Mouse (Mus musculus): Measurements from ENCODE around the gene Rbpms2. TPM values are rescaled to one million over a fixed set of nuclear protein-coding genes. Genes with fewer than 3 reads are reported as not detected.

Rbpms2 gene
- polyA plus RNA-seq, 1 experiment from 2014 or later: 7.9 TPM

DNA sequence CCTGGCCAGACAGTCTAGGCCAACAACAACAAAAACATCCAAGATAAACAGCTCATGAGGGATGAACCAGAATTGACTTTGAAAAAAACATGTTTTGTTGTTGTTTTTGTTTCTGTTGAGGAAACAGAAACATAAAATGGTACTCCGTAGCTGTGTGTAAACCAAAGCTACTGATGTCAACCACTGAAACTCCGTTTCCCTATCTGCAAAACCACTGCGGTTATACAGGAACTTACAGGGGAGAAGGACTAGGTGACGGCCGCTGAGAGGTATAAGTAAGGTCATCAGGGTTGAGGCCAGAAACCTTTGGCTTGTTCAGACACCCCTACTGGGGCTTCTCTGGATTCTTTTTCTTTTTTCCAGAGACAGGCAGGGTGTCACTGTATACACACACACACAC lies 6.6 kb upstream of the Rbpms2 start:
- Histone ChIP-seq H3K27ac (no peak overlapping the region), H3K4me2 (no peak overlapping the region), H3K36me3 (no peaks in the 10 kb centered on the region), H3K9ac (no peak overlapping the region), H3K4me1 (no peaks in the 10 kb centered on the region), H3K4me3 (no peak overlapping the region), H3K9me3 (no peaks in the 10 kb centered on the region), H3K27me3 (peaks cover 7% of the 10 kb centered on the region; the same call in 1 of the 2 replicates)
- WGBS: 87% methylated on average over 5 of the region's 5 CpGs
- no peak for ATAC-seq (ENCODE audit: insufficient number of reproducible peaks, low FRiP score, low TSS enrichment, low read depth)

- no peaks in the 10 kb centered on the region for H3K9me3 ChIP-seq
Measured at GRCm38 (mm10) chr9:65624266-65624665, 5.2 kb upstream of the Rbpms2 start.

GRCm38 (mm10) chr9:65629767-65630630 lies 551 bp downstream of the Rbpms2 start:
- H3K4me2 ChIP-seq: peak overlapping the region; percentile 94
- peak overlapping the region; percentile 59 for H3K4me3 ChIP-seq
- peak overlapping the region; percentile 77 for H3K27ac ChIP-seq
- H3K36me3 ChIP-seq: no peaks in the 10 kb centered on the region
- ATAC-seq (ENCODE audit: insufficient number of reproducible peaks, low FRiP score, low TSS enrichment, low read depth): peak; percentile 89
- H3K9ac ChIP-seq: peak overlapping the region; percentile 60
- peaks cover 30% of the 10 kb centered on the region for H3K27me3 ChIP-seq
- WGBS: under 1% methylated on average over 63 of the region's 83 CpGs
- H3K4me1 ChIP-seq: peaks cover 24% of the 10 kb centered on the region
- H3K9me3 ChIP-seq: no peaks in the 10 kb centered on the region

More at GRCm38 (mm10) chr9:65624266-65624665, 5.2 kb upstream of the Rbpms2 start:
- no peak overlapping the region for H3K27ac ChIP-seq
- 59% methylated on average over 2 of the region's 2 CpGs for WGBS
- H3K4me1 ChIP-seq: peaks cover 7% of the 10 kb centered on the region
- no peak overlapping the region for H3K4me2 ChIP-seq
- H3K27me3 ChIP-seq: peaks cover 16% of the 10 kb centered on the region
- H3K36me3 ChIP-seq: no peaks in the 10 kb centered on the region
- no peak overlapping the region for H3K9ac ChIP-seq
- no peak for ATAC-seq (ENCODE audit: insufficient number of reproducible peaks, low FRiP score, low TSS enrichment, low read depth)
- no peak overlapping the region for H3K4me3 ChIP-seq

GRCm38 (mm10) chr9:65630631-65631353 lies 1.3 kb downstream of the Rbpms2 start:
- peak overlapping the region; percentile 59 for H3K4me3 ChIP-seq
- no peak overlapping the region for H3K27ac ChIP-seq
- H3K27me3 ChIP-seq: peaks cover 30% of the 10 kb centered on the region
- H3K4me1 ChIP-seq: peaks cover 24% of the 10 kb centered on the region
- no peaks in the 10 kb centered on the region for H3K9me3 ChIP-seq
- H3K36me3 ChIP-seq: no peaks in the 10 kb centered on the region
- peak; percentile 59 for ATAC-seq (ENCODE audit: insufficient number of reproducible peaks, low FRiP score, low TSS enrichment, low read depth)
- peak overlapping the region; percentile 49 for H3K9ac ChIP-seq
- under 1% methylated on average over 72 of the region's 78 CpGs for WGBS
- H3K4me2 ChIP-seq: peak overlapping the region; percentile 94

GRCm38 (mm10) chr9:65631354-65632021 lies 2.0 kb downstream of the Rbpms2 start:
- Histone ChIP-seq H3K36me3 (no peaks in the 10 kb centered on the region), H3K27me3 (peaks cover 30% of the 10 kb centered on the region), H3K27ac (no peak overlapping the region), H3K9ac (peak overlapping the region; percentile 49; the same call in 1 of the 2 replicates), H3K9me3 (no peaks in the 10 kb centered on the region), H3K4me1 (peaks cover 24% of the 10 kb centered on the region), H3K4me2 (peak overlapping the region; percentile 94), H3K4me3 (peak overlapping the region; percentile 59)
- 24% methylated on average over 16 of the region's 16 CpGs for WGBS
- ATAC-seq (ENCODE audit: insufficient number of reproducible peaks, low FRiP score, low TSS enrichment, low read depth): no peak

GRCm38 (mm10) chr9:65635766-65636165 lies 6.3 kb downstream of the Rbpms2 start:
- peaks cover 12% of the 10 kb centered on the region; the same call in 1 of the 2 replicates for H3K27me3 ChIP-seq
- peaks cover 16% of the 10 kb centered on the region for H3K4me1 ChIP-seq
- no peaks in the 10 kb centered on the region for H3K9me3 ChIP-seq
- no peaks in the 10 kb centered on the region for H3K36me3 ChIP-seq
- no peak for ATAC-seq (ENCODE audit: insufficient number of reproducible peaks, low FRiP score, low TSS enrichment, low read depth)
- H3K4me2 ChIP-seq: no peak overlapping the region
- H3K9ac ChIP-seq: no peak overlapping the region
- WGBS: 77% methylated on average over 1 of the region's 1 CpGs
- H3K27ac ChIP-seq: no peak overlapping the region
- no peak overlapping the region for H3K4me3 ChIP-seq

GRCm38 (mm10) chr9:65636926-65637325 lies 7.5 kb downstream of the Rbpms2 start:
- ATAC-seq (ENCODE audit: insufficient number of reproducible peaks, low FRiP score, low TSS enrichment, low read depth): no peak
- WGBS: 88% methylated on average over 4 of the region's 4 CpGs
- H3K27me3 ChIP-seq: peaks cover 2% of the 10 kb centered on the region; the same call in 1 of the 2 replicates
- no peaks in the 10 kb centered on the region for H3K9me3 ChIP-seq
- H3K4me3 ChIP-seq: no peak overlapping the region
- no peaks in the 10 kb centered on the region for H3K36me3 ChIP-seq
- no peak overlapping the region for H3K9ac ChIP-seq
- H3K4me2 ChIP-seq: no peak overlapping the region
- no peak overlapping the region for H3K27ac ChIP-seq
- H3K4me1 ChIP-seq: peaks cover 14% of the 10 kb centered on the region

DNA sequence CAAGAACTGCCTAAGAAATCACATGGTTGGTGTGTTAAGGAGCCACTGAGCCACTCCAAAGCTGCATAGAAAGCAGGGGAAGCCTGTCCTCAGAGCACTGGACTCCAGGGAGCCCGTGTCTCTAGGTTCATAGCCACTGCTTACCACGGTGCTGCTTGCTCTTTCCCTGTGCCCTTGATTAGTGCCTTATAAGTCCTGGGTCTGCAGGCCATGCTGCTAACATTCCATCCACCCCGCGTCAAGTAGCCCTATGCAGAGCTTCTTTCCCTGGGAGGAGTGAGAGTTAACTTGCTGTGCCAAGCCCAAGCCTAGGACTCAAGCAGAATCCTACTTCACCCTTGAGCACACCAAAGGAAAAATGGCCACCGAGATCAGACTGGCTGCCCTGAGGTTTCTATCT lies 9.6 kb downstream of the Rbpms2 start:
- Histone ChIP-seq H3K27ac (no peak overlapping the region), H3K9ac (no peak overlapping the region), H3K4me2 (no peak overlapping the region), H3K36me3 (no peaks in the 10 kb centered on the region), H3K27me3 (no peaks in the 10 kb centered on the region), H3K9me3 (no peaks in the 10 kb centered on the region), H3K4me3 (no peak overlapping the region), H3K4me1 (peaks cover 15% of the 10 kb centered on the region)
- ATAC-seq (ENCODE audit: insufficient number of reproducible peaks, low FRiP score, low TSS enrichment, low read depth): no peak
- WGBS: 53% methylated on average over 5 of the region's 5 CpGs

DNA sequence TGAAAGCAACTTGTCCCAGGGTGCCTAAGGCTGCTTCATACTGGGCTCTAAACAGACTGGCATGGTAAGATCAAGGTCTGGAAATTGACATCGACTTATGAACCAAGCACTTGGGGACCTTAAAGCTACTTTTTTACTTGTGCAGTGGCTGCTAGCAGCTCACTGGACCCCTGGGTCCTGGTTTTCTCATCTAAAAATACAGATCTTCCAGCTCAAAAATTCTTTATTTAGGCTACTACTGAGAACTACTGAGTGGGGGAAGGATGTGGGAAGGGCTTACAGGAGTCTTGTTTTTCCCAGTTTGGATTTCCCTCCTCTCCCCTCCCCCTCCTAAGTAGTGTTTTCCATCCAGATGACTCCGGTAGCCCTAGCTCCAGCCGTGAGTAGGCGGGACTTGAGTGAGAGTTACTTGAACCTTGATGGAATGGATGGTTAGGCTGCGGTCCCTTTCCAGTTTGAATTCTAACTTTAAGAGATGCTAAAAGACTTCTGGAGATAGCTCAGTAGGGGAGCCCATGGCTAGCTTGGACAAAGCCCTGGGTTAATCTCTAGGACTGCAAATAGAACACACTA lies 11.5 kb downstream of the Rbpms2 start:
- no peak overlapping the region for H3K9ac ChIP-seq
- peaks cover 19% of the 10 kb centered on the region for H3K4me1 ChIP-seq
- H3K36me3 ChIP-seq: no peaks in the 10 kb centered on the region
- H3K27ac ChIP-seq: no peak overlapping the region
- ATAC-seq (ENCODE audit: insufficient number of reproducible peaks, low FRiP score, low TSS enrichment, low read depth): no peak
- H3K4me3 ChIP-seq: no peak overlapping the region
- no peaks in the 10 kb centered on the region for H3K27me3 ChIP-seq
- 6% methylated on average over 5 of the region's 5 CpGs for WGBS
- no peaks in the 10 kb centered on the region for H3K9me3 ChIP-seq
- no peak overlapping the region for H3K4me2 ChIP-seq

- no peak overlapping the region for H3K4me3 ChIP-seq
- H3K27ac ChIP-seq: no peak overlapping the region
- no peak for ATAC-seq (ENCODE audit: insufficient number of reproducible peaks, low FRiP score, low TSS enrichment, low read depth)
- H3K27me3 ChIP-seq: no peaks in the 10 kb centered on the region
- H3K36me3 ChIP-seq: no peaks in the 10 kb centered on the region
- no peaks in the 10 kb centered on the region for H3K9me3 ChIP-seq
- WGBS: 23% methylated on average over 12 of the region's 12 CpGs
- H3K4me1 ChIP-seq: peaks cover 22% of the 10 kb centered on the region
- no peak overlapping the region for H3K9ac ChIP-seq
- no peak overlapping the region for H3K4me2 ChIP-seq
Measured at GRCm38 (mm10) chr9:65641446-65642052, 12.1 kb downstream of the Rbpms2 start.

DNA sequence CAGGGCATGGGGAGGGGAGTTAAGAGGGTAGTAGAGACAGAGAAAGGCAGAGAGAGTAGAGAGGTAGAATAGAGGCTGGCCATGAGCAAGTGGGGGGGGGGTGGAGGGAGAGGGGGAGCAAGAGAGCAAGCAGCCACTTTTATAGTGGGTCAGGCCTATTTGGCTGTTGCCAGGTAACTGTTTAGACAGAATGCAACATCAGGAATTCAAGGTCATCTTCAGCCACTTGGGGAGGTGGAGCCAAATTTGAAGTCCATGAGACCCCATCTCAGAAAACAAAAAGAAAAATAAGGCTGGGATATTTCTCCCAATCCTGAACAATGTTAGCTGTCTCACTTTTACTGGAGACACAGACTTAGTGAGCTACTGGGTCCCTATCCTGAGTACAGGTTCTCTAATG lies 13.1 kb downstream of the Rbpms2 start:
- Histone ChIP-seq H3K36me3 (no peaks in the 10 kb centered on the region), H3K27ac (no peak overlapping the region), H3K4me2 (no peak overlapping the region), H3K4me3 (no peak overlapping the region), H3K4me1 (peaks cover 22% of the 10 kb centered on the region), H3K9ac (no peak overlapping the region), H3K27me3 (no peaks in the 10 kb centered on the region), H3K9me3 (no peaks in the 10 kb centered on the region)
- ATAC-seq (ENCODE audit: insufficient number of reproducible peaks, low FRiP score, low TSS enrichment, low read depth): no peak
